Mouse (Mus musculus): ENCODE data around the gene H2-Ob.

Gene H2-Ob

DNA sequence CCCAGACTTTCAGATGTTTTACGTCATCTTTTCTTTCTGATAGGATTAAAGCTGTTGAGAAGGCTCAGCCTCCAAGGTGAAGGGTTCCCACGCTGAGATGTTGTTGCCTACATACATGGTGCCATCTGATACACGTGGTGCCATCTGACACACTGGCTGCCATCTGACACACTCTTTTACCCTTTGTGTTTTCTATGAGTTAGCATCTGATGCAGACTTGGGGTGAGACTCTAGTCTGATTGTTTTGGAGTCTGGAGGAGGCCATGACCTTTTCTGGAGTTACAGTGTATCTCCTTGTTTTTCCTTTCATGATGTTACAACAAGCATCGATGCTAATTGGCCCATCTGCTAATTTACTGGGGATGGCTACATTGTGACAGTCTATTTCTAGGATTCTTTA lies 6.0 kb downstream of the H2-Ob start:
- DNase-seq (ENCODE audit: low spot score) = no peak

DNA sequence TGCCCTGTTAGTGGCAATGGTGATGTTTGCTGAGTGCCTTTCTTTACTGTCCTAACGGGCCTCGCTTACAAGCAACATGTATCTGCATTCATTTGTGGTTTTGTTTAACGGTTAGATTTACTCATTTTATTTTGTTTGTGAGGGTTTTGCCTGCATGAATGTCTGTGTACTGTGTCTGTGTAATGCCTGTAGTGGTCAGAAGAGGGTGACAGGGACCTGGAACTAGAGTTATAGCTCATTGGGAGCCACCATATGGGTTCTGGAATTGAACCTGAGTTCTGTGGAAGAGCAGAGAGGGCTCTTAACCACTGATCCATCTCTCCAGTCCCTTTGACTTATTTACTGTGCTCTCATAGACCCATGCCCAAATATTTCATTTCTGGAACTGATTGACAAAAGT lies 8.3 kb downstream of the H2-Ob start:
- DNase-seq (ENCODE audit: low spot score) = no peak

DNA sequence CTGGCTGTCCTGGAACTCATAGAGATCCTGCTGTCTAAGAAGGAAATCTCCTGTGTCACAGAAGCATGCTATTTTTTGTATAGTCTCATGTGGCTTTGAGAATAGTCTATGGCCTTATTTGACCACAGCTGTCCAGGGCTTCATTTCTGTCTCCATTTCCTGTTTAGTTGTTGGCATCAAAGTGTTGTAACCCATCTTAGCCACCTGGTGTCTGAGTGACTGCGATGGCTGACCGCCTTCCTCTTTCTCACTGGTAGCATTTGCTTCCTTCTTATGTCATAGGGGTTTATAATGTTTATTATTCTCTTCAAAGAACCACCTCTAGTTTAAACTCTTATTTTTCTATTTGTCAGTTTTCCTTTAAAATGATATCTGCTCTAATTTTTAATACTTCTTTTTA lies 10.1 kb downstream of the H2-Ob start:
- DNase-seq (ENCODE audit: low spot score) = no peak

DNA sequence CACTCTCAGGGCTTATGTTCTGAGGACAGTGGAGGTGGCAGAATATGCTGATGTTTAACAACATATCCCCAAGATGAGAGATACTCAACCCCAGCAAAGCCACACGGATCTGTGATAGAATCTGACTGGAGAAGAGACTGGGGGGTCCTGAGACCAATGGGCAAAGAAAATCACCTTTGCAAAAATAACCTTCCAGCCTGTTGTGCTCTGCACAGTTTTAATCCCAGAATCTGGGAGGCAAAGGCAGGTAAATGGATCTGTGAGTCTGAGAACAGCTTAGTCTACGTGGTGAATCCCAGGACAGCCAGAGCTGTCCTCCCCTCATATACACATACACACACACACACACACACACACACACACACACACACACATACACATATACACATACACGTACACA lies 10.7 kb downstream of the H2-Ob start:
- DNase-seq (ENCODE audit: low spot score) = no peak

DNA sequence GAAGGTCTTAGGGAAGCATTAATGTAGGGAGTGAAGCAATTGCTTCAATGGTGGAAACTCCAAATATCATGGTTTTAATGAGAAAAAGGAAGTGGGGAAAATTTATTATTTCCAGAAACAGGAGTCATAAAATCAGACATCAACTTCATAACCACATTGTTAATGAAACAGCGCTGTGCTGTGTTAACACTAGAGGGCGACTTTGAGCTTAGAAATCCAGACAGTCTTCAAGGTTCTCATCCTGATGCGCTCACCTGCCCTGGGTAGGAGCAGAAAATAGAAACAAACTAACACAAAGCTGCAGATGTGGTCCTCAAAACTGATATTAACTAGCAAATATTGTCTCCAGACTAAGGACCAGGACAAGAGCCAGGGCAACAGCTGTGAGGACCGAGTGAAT lies 11.2 kb downstream of the H2-Ob start:
- DNase-seq (ENCODE audit: low spot score) = no peak

DNA sequence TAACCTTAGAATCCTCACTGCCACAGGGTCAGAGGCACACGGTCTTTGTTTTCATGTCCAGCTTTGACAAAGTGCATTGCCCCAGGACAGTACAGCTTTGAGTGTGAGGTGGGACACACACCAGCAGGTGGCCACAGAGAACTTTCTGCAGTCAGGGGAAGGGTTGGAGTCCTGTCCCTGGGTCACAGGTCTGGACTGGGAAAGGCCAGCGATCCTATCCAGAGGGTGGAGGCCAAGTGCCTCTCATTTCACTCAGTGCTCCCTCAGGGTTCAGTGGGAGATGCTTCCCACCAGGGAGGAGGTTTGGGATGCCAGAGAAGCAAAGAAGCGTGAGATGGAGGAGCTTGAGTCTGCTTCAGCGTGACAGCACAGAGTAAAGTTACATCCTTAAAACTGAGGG lies 13.0 kb downstream of the H2-Ob start:
- DNase-seq (ENCODE audit: low spot score) = no peak

DNA sequence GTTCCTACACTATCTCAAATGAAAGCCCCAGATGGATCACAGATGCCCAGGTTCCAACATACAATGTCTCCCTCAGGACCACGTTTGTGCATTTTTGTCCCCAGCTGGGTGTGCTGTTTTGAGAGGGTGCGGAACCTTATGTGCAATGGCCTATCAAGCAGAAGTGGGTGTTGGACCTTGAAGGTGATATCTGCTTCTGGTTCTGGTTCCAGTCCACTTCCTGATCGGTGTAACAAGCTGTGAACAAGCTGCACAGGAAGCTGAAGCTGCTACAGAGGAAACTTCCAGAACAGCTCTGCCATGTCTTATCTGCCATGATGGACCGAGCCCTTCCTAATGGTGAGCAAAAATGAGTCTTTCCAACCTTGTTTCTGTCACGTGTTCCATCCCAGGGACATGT lies 17.8 kb downstream of the H2-Ob start:
- DNase-seq (ENCODE audit: low spot score) = no peak

DNA sequence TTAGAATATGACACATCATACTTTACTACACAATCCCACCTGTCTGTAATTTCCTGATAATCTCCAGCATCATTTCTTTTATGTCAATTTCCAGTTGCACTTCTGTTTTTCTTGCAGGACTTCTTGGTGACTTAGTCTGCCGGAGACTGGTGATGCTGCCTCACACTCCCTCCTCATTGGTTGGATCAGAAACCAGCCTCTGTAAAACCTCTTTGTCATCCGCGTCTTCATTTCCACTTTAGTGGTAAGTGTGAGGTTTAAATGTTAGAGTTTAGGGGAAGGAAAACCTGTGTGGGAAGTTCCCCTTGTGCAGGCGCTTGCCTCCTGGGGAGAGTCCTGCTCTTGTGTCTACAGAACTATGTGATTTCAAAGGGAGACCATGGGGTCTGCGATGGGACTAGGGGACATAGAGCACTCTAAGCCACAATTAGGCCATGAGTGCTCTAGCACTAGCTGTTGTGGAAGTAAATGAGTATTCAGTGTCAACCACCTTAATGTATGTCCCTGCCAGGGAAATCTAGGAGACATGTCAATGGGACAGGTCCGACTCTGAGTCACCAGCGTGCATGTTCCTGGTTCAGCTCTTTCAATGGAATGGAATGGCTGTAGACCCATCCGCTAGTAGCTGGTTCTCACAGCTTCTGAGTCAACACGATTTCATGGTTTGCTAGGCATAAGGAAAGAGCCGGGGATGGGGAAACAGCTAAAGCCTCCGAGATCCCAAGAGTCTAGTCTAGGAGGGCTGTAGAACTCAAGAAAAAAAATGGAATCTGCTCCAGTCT lies 19.1 kb downstream of the H2-Ob start, which contains the start of gene H2-Ab1:
TSS of gene H2-Ab1 (plus strand) at position 96 of the 782 bp plus-strand sequence.
- DNase-seq (ENCODE audit: low spot score) = peak; percentile 39

DNA sequence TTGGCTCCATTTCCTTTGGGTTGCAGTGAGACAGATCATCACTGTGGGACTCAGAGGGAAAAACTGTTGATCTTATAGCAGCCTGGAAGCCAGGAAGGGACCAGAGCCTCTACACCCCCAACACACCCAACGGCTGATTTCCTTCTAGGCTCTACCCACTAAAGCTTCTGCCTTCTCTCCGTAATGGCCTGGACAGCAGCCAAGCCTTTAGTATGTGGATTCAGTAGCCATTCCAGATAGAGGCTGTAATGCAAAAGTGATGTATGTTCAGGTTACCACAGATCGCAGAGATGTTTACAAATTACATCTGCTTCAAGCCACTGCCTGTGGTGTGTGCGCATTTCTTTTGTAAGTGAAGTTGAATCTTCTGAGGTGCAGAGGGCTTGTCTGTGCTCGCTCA lies 21.8 kb downstream of the H2-Ob start:
- no peak for DNase-seq (ENCODE audit: low spot score)

DNA sequence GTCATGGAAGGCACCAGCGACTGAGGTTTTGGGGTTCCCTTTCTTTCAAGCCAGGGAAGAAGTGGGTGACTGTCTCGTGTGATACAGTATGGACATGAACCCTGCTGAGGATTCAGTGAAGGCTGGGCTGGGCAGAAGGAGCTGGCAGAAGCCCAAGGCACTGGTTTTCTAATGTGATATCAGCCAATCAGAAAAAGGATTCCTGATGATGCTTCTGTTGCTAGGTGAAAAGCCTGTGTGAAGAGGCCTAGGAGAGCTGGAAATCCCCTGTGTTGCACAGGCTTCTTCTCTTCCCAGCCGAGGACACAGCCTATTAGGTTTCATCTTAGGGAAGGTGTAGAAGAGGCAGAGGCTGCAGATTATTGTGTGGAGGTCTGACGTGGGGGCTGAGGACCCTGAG lies 22.8 kb downstream of the H2-Ob start:
- DNase-seq (ENCODE audit: low spot score) = peak; percentile 46

DNA sequence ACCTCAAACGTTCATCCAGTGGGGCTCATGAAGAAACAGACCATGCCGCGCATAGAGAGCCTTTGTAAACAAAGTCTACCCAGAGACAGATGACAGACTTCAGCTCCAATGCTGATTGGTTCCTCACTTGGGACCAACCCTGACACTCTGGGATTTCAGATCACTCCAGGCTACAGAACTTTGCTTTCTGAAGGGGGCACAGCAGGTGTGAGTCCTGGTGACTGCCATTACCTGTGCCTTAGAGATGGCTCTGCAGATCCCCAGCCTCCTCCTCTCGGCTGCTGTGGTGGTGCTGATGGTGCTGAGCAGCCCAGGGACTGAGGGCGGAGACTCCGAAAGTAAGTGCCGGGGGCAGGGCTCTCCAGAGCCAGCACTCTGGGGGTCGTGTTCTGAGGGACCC lies 24.4 kb downstream of the H2-Ob start:
- DNase-seq (ENCODE audit: low spot score) = peak; percentile 27

DNA sequence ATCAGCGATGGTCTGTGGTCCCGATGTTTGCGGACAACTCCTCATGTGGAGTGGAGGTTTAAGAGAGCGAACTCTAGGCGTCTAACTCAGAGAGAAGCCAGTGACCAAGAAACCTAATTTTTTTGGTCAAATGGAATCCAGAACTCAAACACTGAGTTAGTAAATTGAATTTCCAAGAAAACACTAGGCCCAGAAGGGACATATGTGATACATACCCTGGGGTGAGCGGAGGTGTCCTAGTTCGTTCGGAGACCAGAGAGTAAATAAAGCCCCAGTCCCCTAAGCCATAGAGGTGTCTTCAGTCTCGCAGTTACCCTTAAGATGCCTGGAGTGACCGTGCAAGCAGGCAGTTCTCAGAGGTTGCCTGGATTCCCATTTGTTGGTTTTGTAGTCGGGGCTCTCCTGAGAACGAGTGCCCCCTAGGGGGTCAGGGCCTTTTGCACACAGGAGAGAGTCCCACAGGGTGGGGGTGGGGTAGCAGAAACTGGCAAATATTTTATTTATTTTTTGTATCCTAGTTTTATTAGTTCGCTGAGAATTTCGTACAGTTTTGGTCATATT lies 25.2 kb downstream of the H2-Ob start:
- no peak for DNase-seq (ENCODE audit: low spot score)

DNA sequence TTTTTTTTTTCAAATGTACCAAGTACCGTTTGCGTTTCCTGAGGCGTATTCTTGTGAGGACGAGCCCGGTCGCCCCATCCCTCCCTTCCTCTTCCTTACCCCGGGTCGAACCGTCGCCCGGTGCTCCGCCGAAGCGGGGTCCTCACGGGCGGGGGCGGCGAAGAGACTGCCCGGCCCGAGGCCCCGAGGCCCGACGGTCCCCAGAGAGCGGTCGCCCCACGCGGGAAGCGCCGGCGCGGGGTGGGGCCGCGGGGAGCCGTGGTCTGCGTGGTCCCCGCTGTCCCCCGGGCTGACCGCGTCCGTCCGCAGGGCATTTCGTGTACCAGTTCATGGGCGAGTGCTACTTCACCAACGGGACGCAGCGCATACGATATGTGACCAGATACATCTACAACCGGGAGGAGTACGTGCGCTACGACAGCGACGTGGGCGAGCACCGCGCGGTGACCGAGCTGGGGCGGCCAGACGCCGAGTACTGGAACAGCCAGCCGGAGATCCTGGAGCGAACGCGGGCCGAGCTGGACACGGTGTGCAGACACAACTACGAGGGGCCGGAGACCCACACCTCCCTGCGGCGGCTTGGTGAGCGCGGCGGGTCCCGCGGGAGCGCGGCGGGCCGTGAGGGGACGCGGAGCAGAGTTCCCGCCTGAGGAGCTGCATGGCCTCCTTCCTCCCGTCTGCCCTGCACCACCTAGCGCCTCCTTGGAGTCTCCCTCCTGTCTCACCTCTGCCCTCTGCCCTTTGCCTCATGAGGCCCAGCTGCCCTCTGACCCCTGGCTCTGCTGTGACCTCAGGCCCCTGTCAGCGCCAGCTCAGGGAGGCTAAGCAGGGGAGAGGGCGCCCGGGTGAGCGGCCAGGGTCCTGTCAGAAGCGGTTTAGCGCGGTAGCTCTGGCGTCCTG lies 26.0 kb downstream of the H2-Ob start:
- DNase-seq (ENCODE audit: low spot score) = peak; percentile 49

DNA sequence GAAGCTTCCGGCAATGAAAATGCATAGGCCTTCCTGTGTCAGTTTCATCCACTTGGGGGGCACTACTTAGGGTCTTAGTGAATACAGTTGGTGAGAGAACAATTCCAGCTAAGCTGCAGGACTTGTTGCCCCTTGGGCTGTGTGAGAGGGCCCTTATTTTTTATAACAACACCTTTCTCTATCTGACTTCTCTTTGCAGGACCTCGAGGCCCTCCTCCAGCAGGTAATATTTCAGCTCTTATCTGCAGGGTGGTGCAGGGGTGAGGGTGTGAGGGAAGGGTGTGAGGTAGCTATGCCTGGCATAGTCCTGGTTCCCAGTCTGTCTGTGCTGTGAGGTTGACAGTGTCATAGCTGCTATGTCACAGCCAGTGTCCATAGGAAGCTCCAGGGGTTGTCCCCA lies 29.6 kb downstream of the H2-Ob start:
- DNase-seq (ENCODE audit: low spot score) = no peak

DNA sequence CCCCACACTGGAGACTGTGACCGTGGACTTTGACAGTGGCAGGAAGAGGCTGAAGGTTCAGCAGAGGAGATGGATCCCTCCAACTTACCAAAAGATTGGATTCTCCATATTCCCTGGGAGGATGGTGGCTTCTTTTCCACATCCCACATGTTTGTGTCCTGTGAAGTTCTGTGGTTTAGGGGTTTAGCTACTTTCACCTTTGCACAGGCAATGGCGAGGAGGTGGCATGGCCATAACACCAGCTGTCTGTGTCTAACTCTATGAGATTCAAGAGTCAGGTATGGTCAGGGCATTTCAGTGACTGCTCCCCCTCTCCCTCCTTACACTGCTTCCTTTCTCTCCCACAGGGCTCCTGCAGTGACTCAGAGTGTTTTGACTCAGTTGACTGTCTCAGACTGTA lies 30.0 kb downstream of the H2-Ob start:
- DNase-seq (ENCODE audit: low spot score) = no peak

DNA sequence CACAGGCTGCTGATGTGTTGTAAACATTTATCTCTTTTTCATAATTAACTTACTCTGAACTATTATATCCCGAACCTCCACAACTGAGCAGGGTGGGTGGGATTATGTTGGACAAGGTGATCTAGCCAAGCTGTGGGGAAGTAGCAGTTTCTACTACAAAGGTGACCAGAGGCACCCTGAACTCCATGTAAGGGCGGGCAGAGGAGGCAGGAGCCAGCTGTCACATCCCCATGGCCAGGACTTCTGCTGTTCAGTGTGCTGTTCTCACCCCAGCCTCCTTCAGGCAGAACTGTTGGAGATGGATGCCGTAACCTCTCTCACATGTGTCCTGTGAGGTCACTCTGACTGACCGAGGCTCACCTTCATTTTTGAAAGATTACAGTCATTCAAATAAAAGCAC lies 31.1 kb downstream of the H2-Ob start:
- no peak for DNase-seq (ENCODE audit: low spot score)

DNA sequence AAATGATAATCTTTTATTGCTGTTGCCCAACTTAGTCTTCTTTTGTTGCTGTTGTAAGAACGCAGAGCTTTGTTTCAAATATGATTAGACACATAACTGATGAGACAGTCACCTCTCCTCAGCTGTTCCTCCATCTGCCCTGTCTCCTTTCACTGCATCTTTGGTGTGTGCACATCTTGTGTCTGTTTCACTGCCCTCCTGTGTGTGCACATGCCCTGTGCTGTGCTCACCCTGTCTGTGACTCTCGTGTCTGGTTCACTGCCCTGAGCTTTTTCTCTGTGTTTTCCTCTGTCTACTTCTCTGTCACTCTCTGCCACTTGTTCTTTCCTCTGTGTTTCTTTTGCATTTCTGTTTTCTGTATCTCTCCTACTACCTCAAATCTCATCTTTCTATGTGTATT lies 31.5 kb downstream of the H2-Ob start:
- DNase-seq (ENCODE audit: low spot score) = no peak

DNA sequence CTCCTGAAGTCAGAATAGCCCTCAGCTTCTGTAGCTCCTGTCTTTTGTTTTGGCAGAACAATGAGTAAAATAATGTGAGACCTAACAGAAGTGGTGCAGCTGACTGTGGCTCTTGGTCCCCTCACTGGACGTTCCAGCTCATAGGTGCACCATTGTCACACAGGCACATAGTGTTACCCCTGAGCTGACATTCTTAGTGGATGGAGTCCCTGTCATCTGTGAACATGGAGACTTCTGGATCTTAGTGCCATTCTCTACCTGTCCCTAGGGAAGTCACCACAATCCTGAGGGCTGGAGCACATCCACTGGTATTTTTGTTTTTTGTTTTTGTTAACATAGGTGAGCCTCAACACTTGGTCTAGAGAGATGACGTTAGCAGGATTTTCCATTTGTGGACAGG lies 32.2 kb downstream of the H2-Ob start:
- no peak for DNase-seq (ENCODE audit: low spot score)

DNA sequence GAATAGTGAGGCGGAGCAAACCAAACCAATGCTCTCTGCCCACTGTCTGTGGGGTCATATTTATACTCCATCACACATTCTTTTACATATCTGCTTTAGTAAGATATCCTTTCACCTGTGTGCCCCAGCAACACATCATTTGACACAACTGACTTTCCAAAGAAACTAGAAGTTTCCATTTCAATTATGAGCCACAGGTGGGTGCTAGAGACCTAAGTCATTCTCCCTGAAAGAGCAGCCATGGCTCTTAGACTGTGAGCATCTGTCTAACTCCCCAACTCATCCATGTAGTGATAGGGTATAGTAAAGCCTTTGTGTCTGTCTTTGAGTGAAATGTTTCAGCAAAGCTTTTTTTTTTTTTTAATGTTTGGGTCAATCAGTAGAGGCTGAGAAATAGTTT lies 33.4 kb downstream of the H2-Ob start:
- DNase-seq (ENCODE audit: low spot score) = no peak

DNA sequence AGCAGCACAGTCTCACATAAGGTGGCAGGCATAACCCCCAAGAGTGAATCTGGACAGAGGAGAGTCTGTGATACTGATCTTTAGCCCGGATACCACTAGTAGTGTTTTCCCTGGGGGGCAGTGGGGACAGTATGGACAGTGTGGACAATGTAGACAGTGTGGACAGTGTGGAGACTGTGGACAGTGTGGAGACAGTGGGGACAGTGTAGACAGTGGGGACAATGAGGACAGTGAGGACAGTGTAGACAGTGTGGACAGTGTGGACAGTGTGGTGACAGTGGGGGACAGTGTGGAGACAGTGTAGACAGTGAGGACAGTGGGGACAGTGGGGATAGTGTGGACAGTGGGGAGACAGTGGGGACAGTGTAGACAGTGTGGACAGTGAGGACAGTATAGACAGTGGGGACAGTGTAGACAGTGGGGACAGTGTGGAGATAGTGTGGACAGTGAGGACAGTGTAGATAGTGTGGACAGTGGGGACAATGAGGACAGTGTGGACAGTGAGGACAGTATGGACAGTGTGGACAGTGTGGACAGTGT lies 41.9 kb downstream of the H2-Ob start:
- DNase-seq (ENCODE audit: low spot score) = no peak

DNA sequence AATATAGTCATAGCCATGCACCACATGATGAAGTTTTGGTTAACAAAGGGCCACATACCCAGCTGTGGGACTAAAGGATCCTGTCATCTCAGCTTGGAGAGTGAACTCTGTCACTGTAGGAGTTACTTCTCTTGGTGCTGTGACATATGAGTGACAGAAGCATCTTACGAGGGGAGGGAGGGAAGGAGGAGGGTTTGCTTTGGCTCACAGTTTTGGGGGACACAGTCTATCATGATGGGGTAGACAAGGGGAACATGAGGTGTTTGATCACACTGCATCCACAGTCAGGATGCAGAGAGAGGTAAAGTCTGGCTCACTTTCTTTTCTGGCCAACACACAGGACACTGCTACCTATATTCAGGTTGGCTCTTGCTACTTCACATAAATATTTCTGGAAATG lies 43.1 kb downstream of the H2-Ob start:
- no peak for DNase-seq (ENCODE audit: low spot score)

DNA sequence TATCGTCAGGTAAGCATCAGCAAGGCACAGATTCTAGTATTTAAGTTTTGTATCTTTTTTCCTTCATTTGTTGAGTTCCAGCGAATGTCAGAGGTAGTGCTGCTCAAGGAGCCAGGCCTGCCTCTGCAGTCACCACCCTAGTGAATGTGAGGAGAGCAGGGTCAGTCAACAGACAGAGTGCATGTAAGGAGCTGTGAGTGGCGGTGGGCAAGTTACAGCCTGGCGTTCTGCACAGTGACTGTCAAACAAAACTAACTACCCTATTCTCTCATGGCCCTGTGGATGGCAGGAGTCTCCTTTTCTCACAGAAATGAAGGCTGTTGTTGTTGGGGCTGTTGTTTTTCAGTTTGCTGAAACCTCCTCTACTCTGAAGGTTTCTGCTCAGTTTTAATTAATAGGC lies 46.7 kb downstream of the H2-Ob start:
- no peak for DNase-seq (ENCODE audit: low spot score)

DNA sequence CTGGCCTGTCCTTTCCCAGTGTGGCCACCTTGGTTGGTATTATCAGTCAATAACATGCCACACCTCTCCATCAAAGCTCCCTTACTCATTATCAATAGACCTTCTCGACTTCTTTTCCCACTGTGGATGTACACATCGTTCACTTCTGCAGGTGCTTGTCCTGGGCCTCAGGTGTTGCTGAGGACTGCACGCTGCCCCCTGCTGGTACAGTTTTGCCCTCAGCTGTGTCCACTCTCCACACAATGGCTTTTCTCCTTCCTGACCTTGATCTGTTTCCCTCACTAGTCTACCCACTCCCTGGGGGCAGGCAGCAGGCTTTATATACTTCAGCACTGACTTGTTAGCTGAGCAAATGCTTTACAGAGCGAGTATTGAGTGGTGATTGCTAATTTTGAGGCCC lies 47.1 kb downstream of the H2-Ob start:
- no peak for DNase-seq (ENCODE audit: low spot score)
